Mouse (Mus musculus): ENCODE data around the gene Olfr914.

The Olfr914 gene

DNA sequence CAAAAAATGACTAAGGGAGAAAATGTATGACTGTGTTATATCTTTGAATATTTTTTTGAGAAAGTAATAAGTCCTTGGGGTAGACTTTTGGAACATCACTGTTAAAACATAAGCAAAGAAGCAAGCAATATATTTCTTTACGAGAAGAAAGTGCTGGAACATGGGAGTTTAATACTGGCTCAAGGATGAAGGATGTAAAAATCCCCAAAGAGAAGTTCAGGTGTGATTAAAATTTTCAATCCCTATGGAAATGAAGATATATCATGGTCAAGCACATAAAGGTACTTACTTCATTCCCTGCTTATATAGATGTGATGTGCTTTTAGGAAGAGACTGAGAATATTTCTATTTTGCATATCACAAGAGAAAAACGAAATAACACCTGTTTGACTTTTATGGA lies at the start of gene Olfr914:
Gene Olfr914, plus strand, starts transcription at position 301 of the 400 bp plus-strand sequence.
- in situ Hi-C loops (cut with MboI, MseI), result no loop called here

DNA sequence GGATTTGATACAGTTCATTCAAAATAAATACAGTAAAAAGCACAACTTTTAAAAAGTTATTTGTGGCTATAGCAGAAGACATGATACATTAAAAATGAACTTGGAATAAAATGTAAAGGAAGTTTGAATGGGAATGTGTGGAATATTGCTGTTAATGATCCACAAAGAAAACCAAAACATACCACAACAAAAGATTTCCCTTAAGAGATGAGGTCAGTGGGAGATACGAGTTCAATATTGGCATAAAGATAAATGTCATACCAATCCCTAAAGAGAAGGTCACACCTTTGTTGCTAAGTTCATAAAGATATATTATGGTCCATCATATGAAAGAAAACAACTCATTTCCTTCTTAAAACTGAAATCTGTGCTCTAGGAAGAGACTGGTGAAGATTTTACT lies 25.0 kb upstream of the Olfr914 start, which contains the start of gene Olfr912:
Gene Olfr912, plus strand, starts transcription at position 301 of the 400 bp plus-strand sequence.
- in situ Hi-C loops (cut with MboI, MseI), result loop anchor here in 1 of 2 experiments (5.0 kb wide), 1 partner anchor 43 kb away; the partner anchor contains the start of gene Olfr910

DNA sequence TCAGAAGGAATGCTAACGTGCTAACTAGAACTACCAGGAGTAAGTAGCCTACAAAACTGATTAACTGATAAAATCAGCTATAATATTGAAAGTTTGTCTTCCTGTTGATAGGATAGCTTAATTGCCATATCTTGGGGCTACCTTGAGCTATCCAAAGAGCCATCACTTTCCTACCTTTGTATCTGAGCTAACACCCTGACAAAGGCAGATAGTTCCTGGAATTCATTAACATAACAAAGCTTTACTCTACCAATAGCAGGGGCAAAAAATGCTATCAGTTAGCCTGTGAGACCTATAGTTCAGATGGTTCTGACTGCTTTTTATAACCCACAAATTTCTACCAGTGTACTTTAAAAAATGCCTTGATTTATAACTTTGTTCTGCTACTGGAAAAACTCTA lies 13.8 kb upstream of the Olfr914 start:
- in situ Hi-C loops (cut with MboI, MseI), result no loop called here

DNA sequence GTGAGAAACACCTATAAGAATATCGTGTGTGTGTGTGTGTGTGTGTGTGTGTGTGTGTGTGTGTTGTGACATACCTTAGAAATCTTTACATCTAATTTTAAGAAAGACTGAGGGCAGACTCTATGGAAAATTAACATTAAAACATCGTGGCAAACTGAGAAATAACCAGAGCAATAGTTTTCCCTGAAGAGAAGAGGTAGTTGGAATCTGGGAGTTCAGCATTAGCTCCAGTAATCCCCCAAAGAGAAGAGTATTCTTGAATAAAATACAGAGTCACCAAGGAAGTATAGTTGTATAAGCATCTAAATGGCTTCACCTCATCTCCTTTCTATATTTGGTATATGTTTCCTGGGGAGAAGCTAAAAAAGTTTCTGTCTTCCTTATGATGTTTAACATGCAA lies 12.4 kb upstream of the Olfr914 start, which contains the start of gene Olfr913:
Gene Olfr913, plus strand, starts transcription at position 301 of the 400 bp plus-strand sequence.
- in situ Hi-C loops (cut with MboI, MseI), result no loop called here

DNA sequence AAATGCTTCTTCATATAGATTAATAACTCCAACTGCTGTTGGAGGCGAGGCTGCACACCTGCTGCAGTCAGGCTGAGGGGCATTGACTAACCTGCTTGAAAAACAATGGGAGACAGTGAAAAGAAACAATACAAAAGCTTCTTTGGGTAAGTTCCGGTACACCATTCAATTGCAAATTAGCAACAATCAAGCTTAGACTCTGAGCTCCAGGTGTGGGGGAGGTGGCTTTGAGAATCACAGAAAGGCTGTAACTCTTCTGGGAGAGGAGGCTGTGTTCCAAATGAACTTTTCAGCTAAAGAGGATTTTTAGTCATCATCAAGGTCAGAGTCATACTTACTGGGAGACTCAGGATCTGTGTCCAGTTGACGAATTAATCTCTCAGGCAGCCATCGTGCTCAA lies 27.5 kb downstream of the Olfr914 start:
- in situ Hi-C loops (cut with MboI, MseI), result no loop called here

DNA sequence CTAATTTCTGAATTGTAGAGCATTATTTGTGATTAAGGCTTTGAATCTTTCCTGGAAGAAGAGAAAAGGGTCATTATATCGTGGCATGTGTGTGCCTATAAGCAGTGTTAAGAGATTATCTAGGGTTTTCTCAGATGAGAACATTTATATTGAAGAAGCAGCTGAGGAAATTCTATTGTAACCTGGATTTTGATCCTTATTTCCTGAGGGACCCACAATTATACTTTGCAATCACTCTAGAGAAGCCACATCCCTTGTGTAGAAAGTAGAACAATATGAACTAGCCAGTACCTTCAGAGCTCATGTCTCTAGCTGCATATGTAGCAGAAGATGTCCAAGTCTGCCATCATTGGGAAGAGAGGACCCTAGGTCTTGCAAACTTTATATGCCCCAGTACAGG lies 54.9 kb downstream of the Olfr914 start, which contains the start of gene Olfr916:
Gene Olfr916, minus strand, starts transcription at position 101 of the 400 bp plus-strand sequence.
- in situ Hi-C loops (cut with MboI, MseI), result loop anchor here in 1 of 2 experiments (10.0 kb wide), 1 partner anchor 905 kb away; no protein-coding TSS in a partner anchor

Measured in T-helper 17 cell (primary cell).